Mouse (Mus musculus): ENCODE results near the gene Glb1.

- TF ChIP-seq POLR2A (IDR thresholded peaks at IDR 0.05; ENCODE audit: low read depth, low read length) (no peak), CTCF (conservative IDR thresholded peaks at IDR 0.05; ENCODE audit: insufficient read depth, insufficient read length, low read depth, low read length) (peak; percentile 96)
These were observed 97.3 kb downstream of the Glb1 start for GRCm38 (mm10) chr9:114498218-114498617.

All from kidney, adult 2 months (tissue).